Mouse (Mus musculus) bone marrow, adult 2 months (tissue): Measurements from ENCODE around the gene Syt15.

Source experiments
- CTCF ChIP-seq: fragments of 200-500 bp; IDR thresholded peaks from 2 replicates; pipeline ENCODE4 v1.5.1; 2011; ENCODE audit warnings: low read length, control low read depth; ENCODE audit not compliant: control insufficient read depth, insufficient read depth
- POLR2A ChIP-seq: fragments of 200-500 bp; IDR thresholded peaks from 2 replicates; pipeline ENCODE4 v1.6.1; 2011; ENCODE audit warnings: low read depth, mild to moderate bottlenecking, control low read depth, low read length, borderline replicate concordance; ENCODE audit not compliant: control insufficient read depth

DNA sequence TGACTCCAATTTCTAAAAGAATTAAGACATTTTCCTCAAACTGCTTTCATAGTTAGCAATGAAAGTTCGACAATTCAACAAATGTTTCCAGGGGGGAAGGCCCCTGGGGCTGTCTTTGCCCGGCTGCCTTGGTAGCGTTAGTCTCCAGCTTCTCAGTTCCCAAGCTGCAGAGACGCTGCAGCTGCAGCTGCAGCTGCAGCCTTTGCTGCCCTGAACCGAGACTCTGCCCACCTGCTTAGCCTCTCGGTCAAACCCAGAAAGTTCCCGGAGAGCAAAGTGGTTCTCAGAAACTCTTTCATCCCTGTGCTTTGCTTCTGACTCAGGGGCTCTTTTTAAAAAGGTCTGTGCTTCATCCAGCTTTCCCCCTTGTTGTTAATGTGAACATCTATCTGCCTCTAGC lies 12.9 kb downstream of the Syt15 start:
- TF ChIP-seq POLR2A (no peak), CTCF (no peak)
